Mouse (Mus musculus) limb, embryonic 10.5 days (tissue): ENCODE measurements around the gene Fstl1. TPM values are rescaled to one million over a fixed set of nuclear protein-coding genes. Genes with fewer than 3 reads are reported as not detected.
A peak's percentile ranks its signal among the peaks of the same experiment; 100 is the strongest.

Experiments used
- DNase-seq: peaks from one replicate; pipeline ENCODE4 v3.0.0-alpha.2; 2017; ENCODE audit warnings: low spot score
- H3K27ac ChIP-seq: fragments of 300-500 bp; sonication (generic); 2 replicates; pipeline ENCODE4 v1.5.1; 2016; ENCODE audit warnings: mild to moderate bottlenecking
- H3K27me3 ChIP-seq: fragments of 300-500 bp; sonication (generic); 2 replicates; pipeline ENCODE4 v1.6.1; 2016; ENCODE audit warnings: low read depth, mild to moderate bottlenecking; ENCODE audit not compliant: poor library complexity, severe bottlenecking
- H3K36me3 ChIP-seq: fragments of 300-500 bp; sonication (generic); 2 replicates; pipeline ENCODE4 v1.6.1; 2016; ENCODE audit warnings: mild to moderate bottlenecking, moderate library complexity
- H3K4me1 ChIP-seq: fragments of 300-500 bp; sonication (generic); 2 replicates; pipeline ENCODE4 v1.6.1; 2016
- H3K4me3 ChIP-seq: fragments of 300-500 bp; sonication (generic); 2 replicates; pipeline ENCODE4 v1.5.1; 2016; ENCODE audit warnings: mild to moderate bottlenecking, moderate library complexity
- H3K9me3 ChIP-seq: fragments of 300-500 bp; sonication (generic); replicated peaks from 2 replicates; pipeline ENCODE4 v1.6.1; 2016; ENCODE audit warnings: mild to moderate bottlenecking
- WGBS: fragments of 180-500 bp; shearing (Covaris S2); methylation state at CpG from one replicate; pipeline ENCODE4 v1.1.7; 2016; 5-methylcytosine and 5-hydroxymethylcytosine counted together
- polyA plus RNA-seq: library from polyadenylated mRNA; unstranded; fragments of >200 nt; fragmentation: Nextera tagmentation; extraction: Ambion mirVana; gene quantifications from 2 replicates; pipeline ENCODE4 v1.2.1, GENCODE M21; 2016

Gene Fstl1
- polyA plus RNA-seq: 160 and 215 TPM in 2 replicates

- Histone ChIP-seq H3K4me1 (peaks cover 32% of the 10 kb centered on the region), H3K9me3 (no peaks in the 10 kb centered on the region), H3K4me3 (peak within 1 kb of the TSS; percentile 88), H3K36me3 (peaks cover 22% of the 10 kb centered on the region), H3K27me3 (no peaks in the 10 kb centered on the region), H3K27ac (peak within 1 kb of the TSS; percentile 96)
- under 1% methylated on average over 51 of the region's 52 CpGs for whole genome bisulfite sequencing
- peak; percentile 86 for DNase-seq
Measured at GRCm38 (mm10) chr16:37776860-37777651, at the start of gene Fstl1. Gene Fstl1, plus strand, starts transcription at chr16:37776873.

- Histone ChIP-seq H3K4me1 (peaks cover 25% of the 10 kb centered on the region), H3K27me3 (no peaks in the 10 kb centered on the region), H3K36me3 (no peaks in the 10 kb centered on the region), H3K27ac (no peak overlapping the region), H3K4me3 (no peak overlapping the region), H3K9me3 (no peaks in the 10 kb centered on the region)
- DNase-seq: no peak
- WGBS: 88% methylated on average over 1 of the region's 1 CpGs
Measured at GRCm38 (mm10) chr16:37728674-37729073, 48.0 kb upstream of the Fstl1 start.

- H3K27ac ChIP-seq: no peak overlapping the region
- 86% methylated on average over 9 of the region's 9 CpGs for WGBS
- H3K4me1 ChIP-seq: peaks cover 25% of the 10 kb centered on the region
- H3K36me3 ChIP-seq: no peaks in the 10 kb centered on the region
- no peaks in the 10 kb centered on the region for H3K9me3 ChIP-seq
- DNase-seq: no peak
- no peak overlapping the region for H3K4me3 ChIP-seq
- H3K27me3 ChIP-seq: no peaks in the 10 kb centered on the region
Measured at GRCm38 (mm10) chr16:37729381-37730150, 47.1 kb upstream of the Fstl1 start.

GRCm38 (mm10) chr16:37730293-37730835 is 46.3 kb upstream of the Fstl1 start:
- H3K27me3 ChIP-seq: no peaks in the 10 kb centered on the region
- H3K9me3 ChIP-seq: no peaks in the 10 kb centered on the region
- H3K4me3 ChIP-seq: no peak overlapping the region
- DNase-seq: no peak
- H3K27ac ChIP-seq: 0 out of 2 replicates have a peak overlapping the region, but pooled peaks have one; percentile 82
- H3K36me3 ChIP-seq: no peaks in the 10 kb centered on the region
- 87% methylated on average over 8 of the region's 8 CpGs for WGBS
- peaks cover 25% of the 10 kb centered on the region for H3K4me1 ChIP-seq

GRCm38 (mm10) chr16:37731431-37731830 is 45.2 kb upstream of the Fstl1 start:
- Histone ChIP-seq H3K27ac (peak overlapping the region; percentile 82), H3K27me3 (no peaks in the 10 kb centered on the region), H3K4me3 (no peak overlapping the region), H3K4me1 (peaks cover 25% of the 10 kb centered on the region), H3K36me3 (no peaks in the 10 kb centered on the region), H3K9me3 (no peaks in the 10 kb centered on the region)
- no peak for DNase-seq
- 58% methylated on average over 4 of the region's 4 CpGs for WGBS

- Histone ChIP-seq H3K27ac (peak overlapping the region; percentile 82), H3K4me1 (peaks cover 25% of the 10 kb centered on the region), H3K9me3 (no peaks in the 10 kb centered on the region), H3K27me3 (no peaks in the 10 kb centered on the region), H3K4me3 (no peak overlapping the region), H3K36me3 (no peaks in the 10 kb centered on the region)
- no peak for DNase-seq
- 54% methylated on average over 7 of the region's 7 CpGs for WGBS
Measured at GRCm38 (mm10) chr16:37732023-37732761, 44.5 kb upstream of the Fstl1 start.

- H3K4me1 ChIP-seq: no peaks in the 10 kb centered on the region
- H3K9me3 ChIP-seq: no peaks in the 10 kb centered on the region
- no peak overlapping the region for H3K27ac ChIP-seq
- no peak overlapping the region for H3K4me3 ChIP-seq
- H3K27me3 ChIP-seq: no peaks in the 10 kb centered on the region
- no peak for DNase-seq
- 76% methylated on average over 2 of the region's 2 CpGs for WGBS
- no peaks in the 10 kb centered on the region for H3K36me3 ChIP-seq
Measured at GRCm38 (mm10) chr16:37740076-37740475, 36.6 kb upstream of the Fstl1 start.

GRCm38 (mm10) chr16:37742266-37742665 is 34.4 kb upstream of the Fstl1 start:
- no peak for DNase-seq

GRCm38 (mm10) chr16:37752876-37753275 is 23.8 kb upstream of the Fstl1 start:
- H3K4me1 ChIP-seq: peaks cover 9% of the 10 kb centered on the region; the same call in 1 of the 2 replicates
- H3K9me3 ChIP-seq: no peaks in the 10 kb centered on the region
- no peak overlapping the region for H3K4me3 ChIP-seq
- 31% methylated on average over 2 of the region's 2 CpGs for WGBS
- H3K27me3 ChIP-seq: no peaks in the 10 kb centered on the region
- H3K36me3 ChIP-seq: no peaks in the 10 kb centered on the region
- no peak overlapping the region for H3K27ac ChIP-seq
- no peak for DNase-seq

More at GRCm38 (mm10) chr16:37742266-37742665, 34.4 kb upstream of the Fstl1 start:
- Histone ChIP-seq H3K4me1 (no peaks in the 10 kb centered on the region), H3K9me3 (no peaks in the 10 kb centered on the region), H3K27ac (no peak overlapping the region), H3K27me3 (no peaks in the 10 kb centered on the region), H3K36me3 (no peaks in the 10 kb centered on the region), H3K4me3 (no peak overlapping the region)
- WGBS: 82% methylated on average over 4 of the region's 4 CpGs

- H3K4me1 ChIP-seq: peaks cover 9% of the 10 kb centered on the region; the same call in 1 of the 2 replicates
Measured at GRCm38 (mm10) chr16:37753809-37754208, 22.9 kb upstream of the Fstl1 start.

GRCm38 (mm10) chr16:37754483-37754882 is 22.2 kb upstream of the Fstl1 start:
- Histone ChIP-seq H3K4me1 (peaks cover 9% of the 10 kb centered on the region; the same call in 1 of the 2 replicates), H3K9me3 (no peaks in the 10 kb centered on the region), H3K27me3 (no peaks in the 10 kb centered on the region), H3K36me3 (no peaks in the 10 kb centered on the region), H3K27ac (no peak overlapping the region), H3K4me3 (no peak overlapping the region)
- no peak for DNase-seq
- 60% methylated on average over 4 of the region's 4 CpGs for WGBS

More at GRCm38 (mm10) chr16:37753809-37754208, 22.9 kb upstream of the Fstl1 start:
- no peak overlapping the region for H3K27ac ChIP-seq
- no peaks in the 10 kb centered on the region for H3K9me3 ChIP-seq
- WGBS: 81% methylated on average over 1 of the region's 1 CpGs
- H3K4me3 ChIP-seq: no peak overlapping the region
- no peak for DNase-seq
- no peaks in the 10 kb centered on the region for H3K36me3 ChIP-seq
- no peaks in the 10 kb centered on the region for H3K27me3 ChIP-seq

- H3K4me1 ChIP-seq: peaks cover 15% of the 10 kb centered on the region
Measured at GRCm38 (mm10) chr16:37757223-37757622, 19.4 kb upstream of the Fstl1 start.

More at GRCm38 (mm10) chr16:37757223-37757622, 19.4 kb upstream of the Fstl1 start:
- DNase-seq: no peak
- no peak overlapping the region for H3K27ac ChIP-seq
- H3K36me3 ChIP-seq: no peaks in the 10 kb centered on the region
- H3K9me3 ChIP-seq: no peaks in the 10 kb centered on the region
- 94% methylated on average over 2 of the region's 2 CpGs for WGBS
- H3K4me3 ChIP-seq: no peak overlapping the region
- no peaks in the 10 kb centered on the region for H3K27me3 ChIP-seq
